ENCODE assay signal across 8 mouse cellular contexts in genomic region chr2:125259230-125260120, GRCm38 (mm10). TPM values are rescaled to one million over a fixed set of nuclear protein-coding genes. Genes with fewer than 3 reads are reported as not detected.
DNase-seq lines count a peak whose midpoint lies in the region; ATAC-seq and TF ChIP-seq lines count a peak whose summit lies in the region.

No protein-coding gene starts in this region.

- no peak overlapping the region for H3K9ac ChIP-seq in heart, postnatal 0 days (replicated peaks; ENCODE audit: low read depth, low read length)
- H3K9ac ChIP-seq in intestine, embryonic 16.5 days (ENCODE audit: low read depth, low read length): no peak overlapping the region

- H3K4me1 ChIP-seq in heart, postnatal 0 days (ENCODE audit: control insufficient read depth, insufficient read depth): no peaks in the 10 kb centered on the region
- H3K4me1 ChIP-seq in intestine, embryonic 16.5 days (ENCODE audit: control insufficient read depth, insufficient read depth, low read length): no peaks in the 10 kb centered on the region
- H3K4me1 ChIP-seq in hindbrain, embryonic 10.5 days (replicated peaks): no peaks in the 10 kb centered on the region

- no peaks in the 10 kb centered on the region for H3K9me3 ChIP-seq in heart, postnatal 0 days (replicated peaks; ENCODE audit: control insufficient read depth, low read length)
- no peaks in the 10 kb centered on the region for H3K9me3 ChIP-seq in intestine, embryonic 16.5 days (ENCODE audit: control insufficient read depth, low read length)
- H3K9me3 ChIP-seq in hindbrain, embryonic 10.5 days: no peaks in the 10 kb centered on the region

- no peaks in the 10 kb centered on the region for H3K27me3 ChIP-seq in heart, postnatal 0 days (ENCODE audit: control insufficient read depth, insufficient read depth, low read length)
- H3K27me3 ChIP-seq in intestine, embryonic 16.5 days (replicated peaks; ENCODE audit: control insufficient read depth, insufficient read depth, low read length): no peaks in the 10 kb centered on the region
- H3K27me3 ChIP-seq in splenic B cell, adult 2 months (ENCODE audit: control insufficient read depth, insufficient read depth, low read length, poor library complexity, severe bottlenecking): no peaks in the 10 kb centered on the region
- H3K27me3 ChIP-seq in hindbrain, embryonic 10.5 days (ENCODE audit: insufficient read depth, poor library complexity, severe bottlenecking): no peaks in the 10 kb centered on the region

- TF ChIP-seq EP300 in heart, postnatal 0 days (IDR thresholded peaks at IDR 0.05; ENCODE audit: low read depth): no peak

- no peak overlapping the region for H3K4me3 ChIP-seq in heart, postnatal 0 days (ENCODE audit: low read depth, low read length)
- no peak overlapping the region for H3K4me3 ChIP-seq in intestine, embryonic 16.5 days (ENCODE audit: low read length)
- H3K4me3 ChIP-seq in hindbrain, embryonic 10.5 days: no peak overlapping the region

- peaks cover 30% of the 10 kb centered on the region for H3K36me3 ChIP-seq in heart, postnatal 0 days (replicated peaks; ENCODE audit: control insufficient read depth, insufficient read depth, low read length)
- H3K36me3 ChIP-seq in intestine, embryonic 16.5 days (ENCODE audit: control insufficient read depth, insufficient read depth, low read length): peaks cover 3% of the 10 kb centered on the region
- H3K36me3 ChIP-seq in splenic B cell, adult 2 months (ENCODE audit: control insufficient read depth, insufficient read depth, low read length, poor library complexity, severe bottlenecking): 0 out of 2 replicates have a peak, but pooled peaks cover 5% of the 10 kb centered on the region
- H3K36me3 ChIP-seq in hindbrain, embryonic 10.5 days: peaks cover 63% of the 10 kb centered on the region

- TF ChIP-seq CTCF in heart, postnatal 0 days (IDR thresholded peaks at IDR 0.05; ENCODE audit: low read depth): peak; percentile 73

- 83% methylated on average over 14 of the region's 14 CpGs for WGBS in heart, postnatal 0 days
- 85% methylated on average over 14 of the region's 14 CpGs for WGBS in intestine, embryonic 16.5 days
- 87% methylated on average over 14 of the region's 14 CpGs for WGBS in hindbrain, embryonic 10.5 days

- no peak for ATAC-seq in heart, postnatal 0 days (ENCODE audit: insufficient read depth, low read depth)
- ATAC-seq in activated CD4-positive, CD25-positive, alpha-beta regulatory T cell, adult 4 months: peak; percentile 36
- ATAC-seq in intestine, embryonic 16.5 days: 0 out of 2 replicates have a peak, but pooled peaks have one; percentile 14

- H3K27ac ChIP-seq in heart, postnatal 0 days (ENCODE audit: low read depth): no peak overlapping the region
- no peak overlapping the region for H3K27ac ChIP-seq in intestine, embryonic 16.5 days (ENCODE audit: low read length)
- no peak overlapping the region for H3K27ac ChIP-seq in hindbrain, embryonic 10.5 days

- H3K4me2 ChIP-seq in heart, postnatal 0 days (ENCODE audit: low read depth, low read length): no peak overlapping the region
- H3K4me2 ChIP-seq in intestine, embryonic 16.5 days (ENCODE audit: low read depth, low read length): no peak overlapping the region

- DNase-seq in heart, postnatal 0 days (ENCODE audit: low spot score): peak; percentile 41
- no peak for DNase-seq in heart, adult 8-10 months (ENCODE audit: low spot score)
- peak; percentile 63 for DNase-seq in CD4-positive, CD25-positive, alpha-beta regulatory T cell, adult 2 months (ENCODE audit: low read depth, low spot score)
- peak; percentile 65 for DNase-seq in splenic B cell, adult 2 months (ENCODE audit: low read depth, low spot score)
- DNase-seq in layer of hippocampus, adult 9-10 months (ENCODE audit: low spot score): no peak
- DNase-seq in hindbrain, embryonic 10.5 days (ENCODE audit: low spot score): no peak

RNA-seq across cellular contexts. Expression of gene Dut, which starts 12.5 kb away (rescaled TPM):
- total RNA-seq in heart, postnatal 0 days (2014; rRNA removed; ENCODE audit: low replicate concordance): 76.1 and 93.0 TPM in 2 replicates
- polyA plus RNA-seq in heart, postnatal 0 days (2015; fragmentation: Nextera tagmentation; extraction: Ambion mirVana): 69.1 and 73.4 TPM in 2 replicates
- 10 to 100 TPM; 29.6 to 32.2 (median 30.4) TPM for total RNA-seq in heart, adult 8-10 months (2022)
- polyA plus RNA-seq in activated CD4-positive, CD25-positive, alpha-beta regulatory T cell, adult 4 months (2017; shearing (Covaris generic)): 10 to 100 TPM; 79.4 to 92.9 TPM
- polyA plus RNA-seq in intestine, embryonic 16.5 days (2015; fragmentation: Nextera tagmentation; extraction: Ambion mirVana): 95.2 and 110 TPM in 2 replicates
- 218 and 267 TPM in 2 replicates for polyA plus RNA-seq in hindbrain, embryonic 10.5 days (2016; fragmentation: Nextera tagmentation; extraction: Ambion mirVana)

Comparison
In these comparisons a context has a peak if more than half of its experiments do, and no peak if none do; other contexts are left out.
1. DNase-seq: peak in heart, postnatal 0 days (single experiment), CD4-positive, CD25-positive, alpha-beta regulatory T cell, adult 2 months (single experiment) and splenic B cell, adult 2 months (single experiment); none in heart, adult 8-10 months (single experiment), layer of hippocampus, adult 9-10 months (single experiment) and hindbrain, embryonic 10.5 days (single experiment).